Mouse (Mus musculus): ENCODE measurements at regions not wholly inside any gene's neighbourhood (a gene's known extent, or its start where the extent isn't known, plus 50 kb on each side); places are given as distances from the start of the nearest gene placed in this dataset.

GRCm38 (mm10) chr9:84673327-84673726, 639.2 kb upstream of the Gm11114 start:
- peak in 1 of 2 experiments; percentile 4 for DNase-seq (ENCODE audit: low spot score in 2 of 2)
- intact Hi-C loops (cut with DNase I): no loop called here

DNA sequence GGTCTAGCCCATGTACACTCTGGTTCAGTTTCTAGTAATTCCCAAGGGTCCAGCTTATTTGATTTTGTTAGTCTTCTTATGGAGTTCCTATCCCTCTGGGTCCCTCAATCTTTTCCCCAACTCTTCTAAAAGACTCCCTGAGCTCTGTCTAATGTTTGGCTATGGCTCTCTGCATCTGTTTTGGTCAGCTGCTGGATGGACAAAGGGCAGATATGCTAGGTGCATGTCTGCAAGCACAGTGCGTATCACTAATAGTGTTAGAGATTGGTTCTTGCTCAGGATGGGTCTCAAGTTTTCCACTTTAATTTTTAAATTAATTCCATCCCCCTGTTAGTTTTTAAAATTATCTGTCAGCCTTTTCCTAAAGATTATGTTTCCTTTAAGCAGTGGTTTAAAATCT, 634.2 kb upstream of the Gm11114 start:
- intact Hi-C loops (cut with DNase I): no loop called here
- DNase-seq (ENCODE audit: low spot score in 2 of 2): no peak

DNA sequence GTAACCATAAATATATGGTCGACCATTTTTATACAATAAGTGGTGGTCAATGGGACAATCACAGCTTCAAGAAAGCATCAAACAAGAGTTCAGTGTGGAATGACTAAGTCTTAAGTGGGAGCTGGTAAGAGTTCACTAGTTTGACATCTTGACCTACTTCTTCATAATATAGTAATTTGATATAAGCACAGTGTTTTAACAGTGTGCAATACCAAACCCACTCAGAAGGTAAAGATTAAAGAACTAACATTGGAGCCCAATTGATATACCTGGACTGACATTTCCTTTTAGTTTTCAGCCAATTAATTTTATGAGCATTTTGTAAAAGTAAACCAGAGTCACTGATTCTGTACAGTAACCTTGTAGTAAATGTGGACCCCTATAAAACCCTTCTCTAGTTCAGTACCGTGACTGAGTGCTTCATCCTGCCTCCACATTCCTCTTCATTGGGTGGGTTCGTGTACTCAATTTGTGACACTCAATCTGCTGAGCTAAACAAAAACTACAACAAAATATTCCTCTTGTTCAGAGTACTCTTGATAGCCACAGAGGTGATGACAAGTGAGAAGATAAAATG, 593.9 kb upstream of the Gm11114 start:
- intact Hi-C loops (cut with DNase I): no loop called here
- DNase-seq (ENCODE audit: low spot score in 2 of 2): no peak

DNA sequence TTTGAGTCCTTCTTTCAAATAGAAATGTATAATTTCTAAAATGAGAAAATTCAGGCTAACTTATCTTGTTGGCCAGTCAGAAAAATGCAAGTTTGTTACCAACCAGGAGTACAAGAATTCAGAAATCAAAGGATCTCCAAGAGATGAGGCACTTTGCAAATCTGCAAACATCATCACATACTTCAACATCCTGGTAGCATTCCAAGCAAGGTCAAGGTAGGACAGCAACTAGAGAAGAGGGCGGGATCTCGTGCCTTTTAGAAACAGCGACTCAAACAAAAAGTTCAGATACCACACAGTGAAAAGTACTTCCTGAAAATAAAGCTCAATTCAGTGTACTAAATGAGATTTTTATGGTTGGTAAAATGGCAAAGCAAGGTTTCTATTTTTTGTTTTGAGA, 593.2 kb upstream of the Gm11114 start:
- no peak for DNase-seq (ENCODE audit: low spot score in 2 of 2)
- intact Hi-C loops (cut with DNase I): no loop called here

- intact Hi-C loops (cut with DNase I): no loop called here
- DNase-seq (ENCODE audit: low spot score in 2 of 2): no peak
Measured at GRCm38 (mm10) chr9:84720454-84720853, 592.1 kb upstream of the Gm11114 start.

DNA sequence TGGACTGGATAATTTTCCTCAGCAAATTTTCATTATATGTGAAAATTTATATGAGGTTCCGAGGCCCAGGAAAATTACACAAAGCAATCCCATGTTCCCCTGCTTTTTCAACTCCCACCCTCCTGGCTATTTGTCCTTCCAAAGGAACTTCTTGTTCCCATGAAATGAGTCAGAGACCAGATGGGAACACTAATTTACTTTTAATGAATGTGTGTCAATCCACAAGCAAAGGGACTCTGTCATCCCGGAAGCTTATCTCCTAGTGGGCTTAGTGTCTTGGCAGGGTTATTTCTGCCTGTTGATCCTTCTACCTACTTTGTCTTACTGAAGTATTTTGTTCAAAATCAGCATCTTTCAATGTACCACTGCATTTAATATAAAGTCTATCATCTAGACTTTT, 573.3 kb upstream of the Gm11114 start:
- intact Hi-C loops (cut with DNase I): no loop called here
- DNase-seq (ENCODE audit: low spot score in 2 of 2): no peak

DNA sequence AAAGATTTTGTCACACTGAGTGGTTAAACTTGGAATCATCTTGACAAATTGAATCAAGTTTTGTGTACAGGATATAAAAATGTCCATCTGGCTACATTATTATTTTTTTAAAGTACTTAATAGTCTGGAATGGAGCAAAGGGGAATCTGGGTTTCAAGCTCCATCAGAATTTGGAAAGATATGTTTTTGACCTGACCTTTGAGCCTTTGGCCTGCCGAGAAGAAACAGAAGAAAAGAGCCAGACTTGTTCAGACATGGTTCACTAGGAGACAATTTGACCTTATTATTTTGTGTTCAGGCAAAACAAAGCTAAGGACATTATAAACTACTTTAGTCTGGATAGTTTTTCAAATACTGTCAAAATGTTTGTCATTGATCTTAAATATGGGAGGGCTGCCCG, 572.2 kb upstream of the Gm11114 start:
- intact Hi-C loops (cut with DNase I): no loop called here
- DNase-seq (ENCODE audit: low spot score in 2 of 2): no peak

GRCm38 (mm10) chr9:84754332-84754731, 558.2 kb upstream of the Gm11114 start:
- DNase-seq (ENCODE audit: low spot score in 2 of 2): no peak
- intact Hi-C loops (cut with DNase I): no loop called here

DNA sequence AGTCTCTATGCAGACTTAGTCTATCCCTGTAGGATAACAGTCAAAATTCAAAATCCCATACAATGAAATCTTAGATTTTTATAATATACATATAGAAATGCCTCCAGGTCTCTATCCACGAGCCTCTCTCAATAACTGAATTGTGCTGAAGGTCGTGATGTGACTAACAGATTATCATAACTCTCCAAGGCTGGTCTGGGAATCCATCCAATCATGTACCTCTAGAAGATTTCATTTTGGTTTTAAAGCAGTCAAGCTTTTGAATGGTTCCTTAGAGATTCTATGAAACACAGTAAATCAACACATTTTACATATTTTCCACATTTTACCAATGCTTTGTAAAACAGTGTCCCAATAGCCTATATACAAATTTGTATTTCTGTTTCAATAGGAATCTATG, 557.7 kb upstream of the Gm11114 start:
- no peak for DNase-seq (ENCODE audit: low spot score in 2 of 2)
- intact Hi-C loops (cut with DNase I): no loop called here

DNA sequence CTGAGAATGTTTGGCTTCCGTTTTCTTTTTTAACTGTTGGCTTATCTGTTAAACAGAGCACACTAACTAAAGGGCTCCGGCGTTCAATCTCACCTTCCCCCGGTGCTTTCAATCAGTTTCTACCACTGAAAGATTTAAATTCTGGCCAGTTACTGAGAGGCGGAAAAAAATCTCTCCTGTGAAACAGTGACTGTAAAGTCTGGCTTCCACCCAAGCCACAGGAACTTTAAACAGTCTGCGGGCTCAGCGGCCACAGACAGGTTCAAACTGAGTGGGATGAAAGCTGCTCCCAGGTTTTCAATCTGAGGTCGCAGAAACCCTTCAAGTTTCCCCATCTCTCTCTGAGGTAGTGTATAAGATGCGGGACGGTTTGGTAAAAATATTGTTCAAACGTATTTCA, 538.2 kb upstream of the Gm11114 start:
- intact Hi-C loops (cut with DNase I): no loop called here
- no peak for DNase-seq (ENCODE audit: low spot score in 2 of 2)

GRCm38 (mm10) chr9:84775190-84775589, 537.4 kb upstream of the Gm11114 start:
- no peak for DNase-seq (ENCODE audit: low spot score in 2 of 2)
- intact Hi-C loops (cut with DNase I): no loop called here

DNA sequence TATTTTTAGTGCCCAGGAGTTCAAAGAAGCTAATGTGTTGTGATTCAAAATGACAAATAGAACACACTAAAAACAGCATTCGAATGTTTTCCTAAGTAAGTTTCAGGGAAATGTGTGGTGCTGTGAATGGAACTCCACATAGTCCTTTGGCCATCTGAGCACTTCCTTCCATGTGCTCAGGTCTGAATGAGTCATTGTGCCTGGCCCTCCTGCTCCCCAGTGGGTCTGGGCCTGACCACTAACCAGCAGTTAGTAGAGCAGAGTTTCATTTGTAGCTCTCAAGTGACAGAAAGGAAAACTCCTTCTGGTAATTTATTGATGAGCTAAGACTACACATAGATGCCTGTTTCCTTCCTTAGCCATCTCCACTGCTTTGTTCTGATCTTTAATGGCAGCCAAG, 533.4 kb upstream of the Gm11114 start:
- intact Hi-C loops (cut with DNase I): no loop called here
- no peak for DNase-seq (ENCODE audit: low spot score in 2 of 2)

- no peak for DNase-seq (ENCODE audit: low spot score in 2 of 2)
Measured at GRCm38 (mm10) chr9:84825768-84826167, 486.8 kb upstream of the Gm11114 start.

GRCm38 (mm10) chr9:84828934-84829333, 483.6 kb upstream of the Gm11114 start:
- no peak for DNase-seq (ENCODE audit: low spot score in 2 of 2)
- intact Hi-C loops (cut with DNase I): loop anchor here (10.0 kb wide), 1 partner anchor 1796 kb away; no protein-coding TSS in a partner anchor

More at GRCm38 (mm10) chr9:84825768-84826167, 486.8 kb upstream of the Gm11114 start:
- intact Hi-C loops (cut with DNase I): loop anchor here (10.0 kb wide), 1 partner anchor 1799 kb away; no protein-coding TSS in a partner anchor

DNA sequence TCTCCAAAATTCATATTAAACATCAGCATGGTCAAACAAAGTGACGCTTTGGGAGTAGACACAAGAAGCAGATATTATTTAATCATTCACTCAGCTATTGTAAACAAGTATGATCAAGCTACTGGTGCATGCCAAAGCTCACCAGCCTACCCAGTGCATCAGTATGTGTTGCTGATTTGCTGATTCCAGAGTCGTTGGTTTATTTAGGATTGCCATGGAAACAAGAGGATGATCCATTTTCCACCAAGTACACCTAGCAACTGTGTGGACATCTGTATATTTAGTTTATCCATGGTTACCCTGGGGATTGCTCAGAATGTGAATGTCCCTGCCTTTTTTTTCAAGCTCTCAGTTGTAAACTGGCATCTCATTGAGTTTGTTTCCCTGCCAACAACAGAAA, 481.9 kb upstream of the Gm11114 start:
- DNase-seq (ENCODE audit: low spot score in 2 of 2): peak in 1 of 2 experiments; percentile 3
- intact Hi-C loops (cut with DNase I): no loop called here

- DNase-seq (ENCODE audit: low spot score in 2 of 2): no peak
- intact Hi-C loops (cut with DNase I): no loop called here
Measured at GRCm38 (mm10) chr9:84837498-84837897, 475.1 kb upstream of the Gm11114 start.

- intact Hi-C loops (cut with DNase I): no loop called here
- DNase-seq (ENCODE audit: low spot score in 2 of 2): no peak
Measured at GRCm38 (mm10) chr9:84844021-84844420, 468.6 kb upstream of the Gm11114 start.

DNA sequence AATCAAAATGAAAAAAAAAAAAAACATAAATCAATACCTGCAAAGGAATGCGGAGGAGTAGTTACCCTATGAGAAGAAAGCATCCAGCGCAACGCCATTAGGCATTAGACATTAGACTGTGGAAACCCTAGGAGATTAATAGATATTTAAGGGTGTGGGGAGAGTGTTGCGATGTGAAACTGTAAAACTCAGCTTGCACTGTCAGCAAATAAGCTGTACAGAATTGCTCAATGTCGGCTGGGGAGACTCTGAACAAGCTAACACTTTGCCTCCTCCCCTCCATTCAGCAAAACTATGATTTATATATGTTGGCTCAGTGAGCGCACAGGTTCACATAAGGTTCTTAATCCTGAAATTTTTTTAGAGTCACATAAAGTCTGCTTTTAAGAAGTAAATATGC, 451.0 kb upstream of the Gm11114 start:
- DNase-seq (ENCODE audit: low spot score in 2 of 2): no peak
- intact Hi-C loops (cut with DNase I): no loop called here

GRCm38 (mm10) chr9:84863431-84863830, 449.1 kb upstream of the Gm11114 start:
- intact Hi-C loops (cut with DNase I): no loop called here

DNA sequence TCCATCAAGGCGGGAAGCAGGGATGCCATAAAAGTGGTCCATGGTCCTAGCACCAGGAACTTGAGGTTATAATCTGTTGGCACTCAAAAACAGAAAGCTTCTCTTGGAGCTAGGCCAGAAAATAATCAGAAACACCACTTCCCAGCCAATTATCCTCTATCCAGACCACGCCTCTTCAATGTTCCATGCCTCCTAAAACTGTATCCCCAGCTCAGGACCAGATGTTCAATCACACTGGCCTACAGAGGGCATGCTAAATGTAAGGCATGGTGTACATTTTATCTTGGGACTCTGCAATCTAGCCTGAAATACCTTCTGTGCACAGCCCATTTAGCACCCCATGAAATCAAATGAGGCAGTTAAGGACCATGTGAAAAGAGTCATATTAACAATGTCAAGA, 418.4 kb upstream of the Gm11114 start:
- DNase-seq (ENCODE audit: low spot score in 2 of 2): no peak
- intact Hi-C loops (cut with DNase I): no loop called here

More at GRCm38 (mm10) chr9:84863431-84863830, 449.1 kb upstream of the Gm11114 start:
- DNase-seq (ENCODE audit: low spot score in 2 of 2): no peak

GRCm38 (mm10) chr9:84896073-84896472, 416.5 kb upstream of the Gm11114 start:
- no peak for DNase-seq (ENCODE audit: low spot score in 2 of 2)

GRCm38 (mm10) chr9:84900643-84901042, 411.9 kb upstream of the Gm11114 start:
- no peak for DNase-seq (ENCODE audit: low spot score in 2 of 2)
- intact Hi-C loops (cut with DNase I): no loop called here

More at GRCm38 (mm10) chr9:84896073-84896472, 416.5 kb upstream of the Gm11114 start:
- intact Hi-C loops (cut with DNase I): no loop called here
